Comparison of ENCODE assay signal across 9 mouse cellular contexts in the genomic region with DNA sequence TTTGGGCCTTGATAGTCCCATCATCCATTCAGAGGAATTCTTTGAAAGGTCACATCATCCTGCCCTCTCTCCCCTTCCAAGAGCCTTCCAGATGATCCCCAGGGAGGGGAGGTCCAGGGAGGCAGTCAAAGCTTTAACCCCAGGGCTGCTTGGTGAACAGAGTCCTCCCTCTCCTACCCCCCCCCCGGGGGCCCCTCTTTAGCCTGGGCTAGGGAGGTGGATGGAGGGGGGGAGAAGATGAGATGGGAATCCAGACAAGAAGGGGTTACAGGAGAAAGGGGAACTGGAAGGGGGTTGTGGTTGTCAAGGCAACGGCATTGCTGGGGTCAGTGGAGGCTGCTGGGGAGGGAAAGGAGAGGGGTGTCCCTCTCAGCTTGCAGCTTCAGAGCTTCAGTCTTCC. TPM values are rescaled to one million over a fixed set of nuclear protein-coding genes. Genes with fewer than 3 reads are reported as not detected.
A peak's percentile ranks its signal among the peaks of the same experiment; 100 is the strongest.
DNase-seq lines count a peak whose midpoint lies in the region; ATAC-seq lines count a peak whose summit lies in the region.
"Had no signal": no experiment of that assay in that cellular context is flagged by ENCODE, and none has a peak within 500 bp of the region (broad histone marks: within the 10 kb centered on the region; RNA-seq: fewer than 3 reads in every experiment).

No protein-coding gene starts in this region.

- no peak overlapping the region for H3K4me3 ChIP-seq in intestine, embryonic 14.5 days (ENCODE audit: low read depth, low read length)
- no peak overlapping the region for H3K4me3 ChIP-seq in intestine, embryonic 16.5 days (ENCODE audit: low read length)
- no peak overlapping the region for H3K4me3 ChIP-seq in forebrain, embryonic 11.5 days (ENCODE audit: low read depth, low read length)
- no peak overlapping the region for H3K4me3 ChIP-seq in limb, embryonic 13.5 days

- peaks cover 24% of the 10 kb centered on the region for H3K4me1 ChIP-seq in intestine, embryonic 14.5 days (replicated peaks; ENCODE audit: control insufficient read depth, insufficient read depth, low read length)
- peaks cover 20% of the 10 kb centered on the region for H3K4me1 ChIP-seq in intestine, embryonic 16.5 days (ENCODE audit: control insufficient read depth, insufficient read depth, low read length)
- peaks cover 21% of the 10 kb centered on the region for H3K4me1 ChIP-seq in forebrain, embryonic 11.5 days (replicated peaks; ENCODE audit: control insufficient read depth, insufficient read depth, low read length)
- H3K4me1 ChIP-seq in limb, embryonic 13.5 days, result peaks cover 53% of the 10 kb centered on the region

- H3K27ac ChIP-seq in intestine, embryonic 14.5 days (ENCODE audit: low read depth), result no peak overlapping the region
- no peak overlapping the region for H3K27ac ChIP-seq in intestine, embryonic 16.5 days (ENCODE audit: low read length)
- peak overlapping the region; percentile 32; the same call in 1 of the 2 replicates for H3K27ac ChIP-seq in forebrain, embryonic 11.5 days (ENCODE audit: low read depth, low read length)
- H3K27ac ChIP-seq in limb, embryonic 13.5 days, result peak overlapping the region; percentile 81; the same call in 1 of the 2 replicates

- no peak for ATAC-seq in intestine, embryonic 14.5 days (replicated peaks; ENCODE audit: low FRiP score, low TSS enrichment, low read depth)
- no peak; the same call in 1 of the 2 replicates for ATAC-seq in intestine, embryonic 16.5 days
- ATAC-seq in forebrain, embryonic 11.5 days (replicated peaks; ENCODE audit: low FRiP score), result peak; percentile 55
- peak; percentile 25; the same call in 1 of the 2 replicates for ATAC-seq in limb, embryonic 13.5 days (ENCODE audit: low FRiP score, low read depth)
- ATAC-seq in monocyte, adult 5-6 weeks (replicated peaks; ENCODE audit: insufficient number of reproducible peaks, low FRiP score, low TSS enrichment, poor library complexity, severe bottlenecking), result no peak

- no peaks in the 10 kb centered on the region for H3K9me3 ChIP-seq in intestine, embryonic 14.5 days (ENCODE audit: control insufficient read depth, low read length)
- no peaks in the 10 kb centered on the region for H3K9me3 ChIP-seq in intestine, embryonic 16.5 days (ENCODE audit: control insufficient read depth, low read length)
- H3K9me3 ChIP-seq in forebrain, embryonic 11.5 days (ENCODE audit: control insufficient read depth, low read length), result no peaks in the 10 kb centered on the region
- H3K9me3 ChIP-seq in limb, embryonic 13.5 days, result no peaks in the 10 kb centered on the region

- H3K27me3 ChIP-seq in intestine, embryonic 14.5 days (replicated peaks; ENCODE audit: control insufficient read depth, insufficient read depth, low read length), result no peaks in the 10 kb centered on the region
- H3K27me3 ChIP-seq in intestine, embryonic 16.5 days (replicated peaks; ENCODE audit: control insufficient read depth, insufficient read depth, low read length), result peaks cover 4% of the 10 kb centered on the region; the same call in 1 of the 2 replicates
- no peaks in the 10 kb centered on the region for H3K27me3 ChIP-seq in forebrain, embryonic 11.5 days (ENCODE audit: control insufficient read depth, insufficient read depth, low read length)
- H3K27me3 ChIP-seq in limb, embryonic 13.5 days, result no peaks in the 10 kb centered on the region

- H3K4me2 ChIP-seq in intestine, embryonic 14.5 days (ENCODE audit: low read length), result peak overlapping the region; percentile 14; the same call in 1 of the 2 replicates
- no peak overlapping the region for H3K4me2 ChIP-seq in intestine, embryonic 16.5 days (ENCODE audit: low read depth, low read length)
- H3K4me2 ChIP-seq in forebrain, embryonic 11.5 days (ENCODE audit: low read depth, low read length, severe bottlenecking), result peak overlapping the region; percentile 39; the same call in 1 of the 2 replicates
- peak overlapping the region; percentile 53 for H3K4me2 ChIP-seq in limb, embryonic 13.5 days (replicated peaks)

- no peak for DNase-seq in intestine, embryonic 14.5 days (ENCODE audit: low spot score)
- DNase-seq in forebrain, embryonic 11.5 days (ENCODE audit: low spot score), result peak; percentile 75
- DNase-seq in retina, embryonic 14.5 days (ENCODE audit: low spot score), result peak; percentile 53
- no peak for DNase-seq in adrenal gland, adult 8-10 months
- no peak for DNase-seq in cerebellum, adult 11 months
- DNase-seq: cerebellum, adult 9-11 months had no signal

- H3K9ac ChIP-seq in intestine, embryonic 14.5 days (ENCODE audit: low read length), result no peak overlapping the region
- no peak overlapping the region for H3K9ac ChIP-seq in intestine, embryonic 16.5 days (ENCODE audit: low read depth, low read length)
- 0 out of 2 replicates have a peak overlapping the region, but pooled peaks have one; percentile 1 for H3K9ac ChIP-seq in forebrain, embryonic 11.5 days (ENCODE audit: low read length)
- H3K9ac ChIP-seq in limb, embryonic 13.5 days, result peak overlapping the region; percentile 40; the same call in 1 of the 2 replicates

- whole genome bisulfite sequencing in intestine, embryonic 14.5 days, result 5% methylated on average over 2 of the region's 2 CpGs
- 0% methylated on average over 2 of the region's 2 CpGs for WGBS in intestine, embryonic 16.5 days
- WGBS in forebrain, embryonic 11.5 days, result 0% methylated on average over 2 of the region's 2 CpGs
- 5% methylated on average over 2 of the region's 2 CpGs for WGBS in limb, embryonic 13.5 days

- H3K36me3 ChIP-seq in intestine, embryonic 14.5 days (ENCODE audit: control insufficient read depth, insufficient read depth, low read length), result no peaks in the 10 kb centered on the region
- no peaks in the 10 kb centered on the region for H3K36me3 ChIP-seq in intestine, embryonic 16.5 days (ENCODE audit: control insufficient read depth, insufficient read depth, low read length)
- H3K36me3 ChIP-seq in forebrain, embryonic 11.5 days (ENCODE audit: control insufficient read depth, insufficient read depth, low read length), result no peaks in the 10 kb centered on the region
- no peaks in the 10 kb centered on the region for H3K36me3 ChIP-seq in limb, embryonic 13.5 days

RNA-seq across cellular contexts. Expression of gene Rpl29, which starts 8.6 kb away (rescaled TPM):
- polyA plus RNA-seq in intestine, embryonic 14.5 days (2014; fragmentation: Nextera tagmentation; extraction: Ambion mirVana), result 1,252 and 1,315 TPM in 2 replicates
- 866 and 931 TPM in 2 replicates for polyA plus RNA-seq in intestine, embryonic 16.5 days (2015; fragmentation: Nextera tagmentation; extraction: Ambion mirVana)
- polyA plus RNA-seq in forebrain, embryonic 11.5 days (2014; fragmentation: Nextera tagmentation; extraction: Ambion mirVana), result 879 and 889 TPM in 2 replicates
- polyA plus RNA-seq in limb, embryonic 13.5 days (2015; fragmentation: Nextera tagmentation; extraction: Ambion mirVana), result 876 and 951 TPM in 2 replicates
- 521 to 617 TPM (median 563 TPM) in 3 replicates for total RNA-seq in monocyte, adult 5-6 weeks (2017)
- 100 to 1,000 TPM; 369 to 422 (median 377) TPM for total RNA-seq in adrenal gland, adult 8-10 months (2022)

RNA-seq across cellular contexts. Expression of gene Acy1, which starts 17.5 kb away (rescaled TPM):
- polyA plus RNA-seq in intestine, embryonic 14.5 days (2014; fragmentation: Nextera tagmentation; extraction: Ambion mirVana), result 38.6 and 39.8 TPM in 2 replicates
- polyA plus RNA-seq in intestine, embryonic 16.5 days (2015; fragmentation: Nextera tagmentation; extraction: Ambion mirVana), result 59.8 and 59.9 TPM in 2 replicates
- polyA plus RNA-seq in forebrain, embryonic 11.5 days (2014; fragmentation: Nextera tagmentation; extraction: Ambion mirVana), result 39.5 and 43.4 TPM in 2 replicates
- polyA plus RNA-seq in limb, embryonic 13.5 days (2015; fragmentation: Nextera tagmentation; extraction: Ambion mirVana), result 48.2 and 51.2 TPM in 2 replicates
- total RNA-seq in monocyte, adult 5-6 weeks (2017), result 2.8 to 9.5 TPM (median 5.4 TPM) in 3 replicates
- total RNA-seq in adrenal gland, adult 8-10 months (2022), result 10 to 100 TPM; 15.4 to 21.4 (median 18.2) TPM

RNA-seq across cellular contexts. Expression of gene Abhd14b, which starts 26.7 kb away (rescaled TPM):
- polyA plus RNA-seq in intestine, embryonic 14.5 days (2014; fragmentation: Nextera tagmentation; extraction: Ambion mirVana), result 25.7 and 27.2 TPM in 2 replicates
- 34.3 and 34.4 TPM in 2 replicates for polyA plus RNA-seq in intestine, embryonic 16.5 days (2015; fragmentation: Nextera tagmentation; extraction: Ambion mirVana)
- 4.6 and 4.7 TPM in 2 replicates for polyA plus RNA-seq in forebrain, embryonic 11.5 days (2014; fragmentation: Nextera tagmentation; extraction: Ambion mirVana)
- polyA plus RNA-seq in limb, embryonic 13.5 days (2015; fragmentation: Nextera tagmentation; extraction: Ambion mirVana), result 20.1 and 20.5 TPM in 2 replicates
- total RNA-seq in monocyte, adult 5-6 weeks (2017), result 2.7 to 3.3 TPM (median 3.2 TPM) in 3 replicates
- 10 to 100 TPM; 46.4 to 65.7 (median 49.1) TPM for total RNA-seq in adrenal gland, adult 8-10 months (2022)

RNA-seq across cellular contexts. Expression of gene Abhd14a, which starts 26.9 kb away (rescaled TPM):
- 55.9 and 58.2 TPM in 2 replicates for polyA plus RNA-seq in intestine, embryonic 14.5 days (2014; fragmentation: Nextera tagmentation; extraction: Ambion mirVana)
- 50.2 and 52.0 TPM in 2 replicates for polyA plus RNA-seq in intestine, embryonic 16.5 days (2015; fragmentation: Nextera tagmentation; extraction: Ambion mirVana)
- polyA plus RNA-seq in forebrain, embryonic 11.5 days (2014; fragmentation: Nextera tagmentation; extraction: Ambion mirVana), result 38.3 and 41.0 TPM in 2 replicates
- polyA plus RNA-seq in limb, embryonic 13.5 days (2015; fragmentation: Nextera tagmentation; extraction: Ambion mirVana), result 73.3 and 75.5 TPM in 2 replicates
- total RNA-seq in monocyte, adult 5-6 weeks (2017), result 1.5 to 6.5 TPM in 2 of 3 replicates, not detected in the other
- 10 to 100 TPM; 24.8 to 32.3 (median 26.4) TPM for total RNA-seq in adrenal gland, adult 8-10 months (2022)

RNA-seq across cellular contexts. Expression of gene Pcbp4, which starts 32.5 kb away (rescaled TPM):
- 55.3 and 73.4 TPM in 2 replicates for polyA plus RNA-seq in intestine, embryonic 14.5 days (2014; fragmentation: Nextera tagmentation; extraction: Ambion mirVana)
- polyA plus RNA-seq in intestine, embryonic 16.5 days (2015; fragmentation: Nextera tagmentation; extraction: Ambion mirVana), result 30.5 and 32.6 TPM in 2 replicates
- 300 and 309 TPM in 2 replicates for polyA plus RNA-seq in forebrain, embryonic 11.5 days (2014; fragmentation: Nextera tagmentation; extraction: Ambion mirVana)
- polyA plus RNA-seq in limb, embryonic 13.5 days (2015; fragmentation: Nextera tagmentation; extraction: Ambion mirVana), result 129 and 137 TPM in 2 replicates
- total RNA-seq in monocyte, adult 5-6 weeks (2017), result 1.2 to 9.7 TPM (median 2.7 TPM) in 3 replicates
- total RNA-seq in adrenal gland, adult 8-10 months (2022), result 10 to 100 TPM; 20.4 to 47.9 (median 34.8) TPM

Comparison
In these comparisons a context has a peak if more than half of its experiments do, and no peak if none do; other contexts are left out.
1. ATAC-seq: peak in forebrain, embryonic 11.5 days (single experiment) and limb, embryonic 13.5 days (single experiment); none in intestine, embryonic 14.5 days (single experiment), intestine, embryonic 16.5 days (single experiment) and monocyte, adult 5-6 weeks (single experiment).
2. DNase-seq: peak in forebrain, embryonic 11.5 days (single experiment) and retina, embryonic 14.5 days (single experiment); none in intestine, embryonic 14.5 days (single experiment), adrenal gland, adult 8-10 months (single experiment) and cerebellum, adult 11 months (single experiment).
3. H3K27ac ChIP-seq: peak in forebrain, embryonic 11.5 days (single experiment) and limb, embryonic 13.5 days (single experiment); none in intestine, embryonic 14.5 days (single experiment) and intestine, embryonic 16.5 days (single experiment).
4. H3K9ac ChIP-seq: peak in forebrain, embryonic 11.5 days (single experiment) and limb, embryonic 13.5 days (single experiment); none in intestine, embryonic 14.5 days (single experiment) and intestine, embryonic 16.5 days (single experiment).